Mouse (Mus musculus): ENCODE measurements around the gene Clba1. TPM values are rescaled to one million over a fixed set of nuclear protein-coding genes. Genes with fewer than 3 reads are reported as not detected.

Gene Clba1
- 10.7 and 11.2 TPM in 2 replicates for polyA plus RNA-seq (2012; rRNA removed)

DNA sequence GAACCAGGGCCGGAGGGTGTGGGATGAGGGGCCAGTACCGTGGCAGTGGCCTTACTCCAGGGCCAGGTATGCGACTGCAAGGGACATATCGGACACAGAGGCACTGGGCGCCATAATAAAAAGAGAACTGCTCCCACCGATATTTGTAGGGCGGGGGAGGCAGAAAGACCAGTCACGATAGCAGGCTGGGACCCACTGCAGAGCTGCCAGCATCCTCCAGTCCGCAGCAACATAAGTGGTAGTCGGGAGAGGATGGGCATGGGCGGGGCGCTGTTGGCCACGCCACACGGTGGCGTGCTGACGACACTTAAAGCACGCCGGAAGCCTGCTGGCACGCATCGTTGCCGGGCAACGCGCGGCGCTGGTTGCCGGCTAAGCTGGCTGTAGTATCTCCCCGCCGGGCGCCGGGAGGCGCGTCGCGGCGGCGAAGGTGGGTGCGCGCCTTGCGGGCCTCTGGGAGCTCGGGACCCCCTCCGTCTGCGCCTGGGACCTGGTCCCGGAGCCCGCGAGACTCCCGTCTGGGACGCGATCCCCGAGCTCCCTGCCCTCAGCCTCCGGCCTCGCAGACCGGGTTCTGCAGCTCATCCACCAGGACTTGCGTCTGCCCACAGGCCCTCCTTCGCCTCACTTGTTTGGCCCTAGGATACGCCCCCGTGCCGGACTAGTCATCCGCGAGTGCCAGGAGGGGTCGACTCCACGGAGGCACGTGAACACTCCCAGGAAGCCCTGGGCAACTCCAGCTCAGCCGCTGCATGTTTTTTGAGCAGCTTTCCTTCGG lies at the start of gene Clba1:
Gene Clba1, plus strand, starts transcription at position 351 of the 778 bp plus-strand sequence.

GRCm38 (mm10) chr12:112760154-112760926 lies 48.4 kb upstream of the Clba1 start, which contains the start of gene Pld4:
TSS of gene Pld4 (plus strand) at chr12:112760655.

DNA sequence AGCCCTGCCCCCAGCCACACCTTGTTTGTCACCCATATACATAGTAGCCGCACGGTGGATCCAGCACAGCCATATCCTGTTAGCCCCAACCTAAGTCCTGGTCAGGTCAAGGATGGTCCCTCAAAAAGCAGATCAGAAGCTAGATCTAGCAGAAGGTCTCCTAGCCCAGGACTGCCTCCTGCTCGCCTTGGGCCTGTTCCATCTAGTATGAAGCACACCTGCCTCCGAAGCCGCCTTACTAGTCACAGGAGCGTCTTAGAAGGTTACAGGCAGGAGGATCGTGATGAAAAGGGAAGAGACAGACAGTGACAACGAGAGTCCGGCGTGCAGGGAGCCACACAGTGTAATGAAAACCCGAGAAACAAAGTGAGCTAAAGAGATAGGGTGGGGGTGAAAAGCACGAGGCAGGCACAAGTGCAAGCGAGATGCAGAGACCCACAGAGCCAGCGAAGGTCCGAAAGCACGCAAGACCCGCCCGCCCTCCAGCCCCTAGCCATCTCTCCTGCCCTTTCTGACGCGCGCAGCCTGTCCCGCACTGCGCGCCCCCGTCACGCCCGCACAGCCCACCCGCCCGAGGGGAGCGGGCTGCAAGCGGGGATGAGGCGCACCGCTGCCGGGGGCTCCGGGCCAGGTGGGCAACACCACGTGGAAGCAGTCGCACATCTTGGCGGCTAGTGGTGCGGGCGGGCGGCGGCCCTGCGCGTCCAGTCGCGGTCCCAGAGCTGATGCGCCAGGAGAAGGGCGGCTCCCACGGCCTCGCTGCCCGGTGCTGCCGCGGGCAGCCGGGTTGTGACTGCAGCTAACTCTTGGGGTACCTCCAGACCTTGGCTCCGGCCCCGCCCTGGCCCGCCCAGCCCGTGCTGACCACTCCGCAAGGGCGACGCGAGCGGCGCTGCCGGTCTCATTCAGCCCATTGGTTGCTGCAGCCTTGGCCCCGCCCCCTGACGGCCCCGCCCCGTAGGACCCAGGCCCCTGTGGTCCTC lies 6.6 kb upstream of the Clba1 start, which contains the start of gene Ahnak2:
Gene Ahnak2, minus strand, starts transcription at position 794 of the 983 bp plus-strand sequence.

DNA sequence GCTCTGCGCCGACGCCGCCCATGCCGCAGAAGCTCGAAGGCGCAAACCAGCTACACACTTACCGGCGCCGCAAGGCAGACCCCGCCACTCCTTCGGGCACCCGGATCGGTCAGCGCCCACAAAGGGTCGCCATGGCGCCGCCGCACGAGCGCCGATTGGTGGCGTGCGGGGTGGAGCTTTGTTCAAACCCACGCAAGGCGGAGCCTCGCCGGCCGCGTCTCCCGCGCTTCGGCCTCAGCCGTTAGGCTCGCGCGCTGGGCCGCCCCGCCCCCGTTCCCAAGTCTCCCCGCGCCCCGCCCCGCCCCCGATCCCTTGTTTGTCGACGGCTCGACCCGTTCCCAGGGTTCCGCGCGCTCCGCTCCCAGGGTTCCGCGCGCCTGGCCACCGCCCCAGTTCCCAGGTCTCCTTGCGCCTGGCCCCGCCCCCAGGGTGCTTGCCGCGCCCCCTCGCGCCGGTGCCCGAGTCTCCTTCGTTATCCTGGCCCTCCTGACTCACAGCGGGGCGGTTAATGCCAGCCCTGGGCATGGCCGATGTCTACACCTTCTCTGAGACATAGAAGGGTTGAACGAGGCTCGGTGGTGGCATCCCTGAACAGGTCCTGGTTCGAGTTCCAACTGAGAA lies 20.6 kb downstream of the Clba1 start, which contains the start of gene Cdca4:
Gene Cdca4, minus strand, starts transcription at position 180 of the 621 bp plus-strand sequence.

Other genes with a start within 250 kb of the Clba1 start
- 11.3 and 13.2 TPM in 2 replicates for gene Inf2, start 220.2 kb upstream of the Clba1 start, polyA plus RNA-seq (2012; rRNA removed)
- gene Adssl1, start 188.9 kb upstream of the Clba1 start, polyA plus RNA-seq (2012; rRNA removed): 2.8 and 6.9 TPM in 2 replicates
- 86.7 and 92.2 TPM in 2 replicates for gene Siva1, start 164.3 kb upstream of the Clba1 start, polyA plus RNA-seq (2012; rRNA removed)
- gene Akt1, start 134.1 kb upstream of the Clba1 start, polyA plus RNA-seq (2012; rRNA removed): 292 and 299 TPM in 2 replicates
- 3.1 and 3.5 TPM in 2 replicates for gene Zbtb42, start 130.1 kb upstream of the Clba1 start, polyA plus RNA-seq (2012; rRNA removed)
- gene Cep170b, start 88.5 kb upstream of the Clba1 start, polyA plus RNA-seq (2012; rRNA removed): 42.5 and 49.1 TPM in 2 replicates
- 7.8 and 8.3 TPM in 2 replicates for gene Pld4, start 48.3 kb upstream of the Clba1 start, polyA plus RNA-seq (2012; rRNA removed)
- gene Ahnak2, start 6.3 kb upstream of the Clba1 start, polyA plus RNA-seq (2012; rRNA removed): 1.8 and 3.9 TPM in 2 replicates
- gene Cdca4, start 20.5 kb downstream of the Clba1 start, polyA plus RNA-seq (2012; rRNA removed): 55.2 and 60.5 TPM in 2 replicates
- 0.16 and 0.20 TPM in 2 replicates for gene Gpr132, start 59.3 kb downstream of the Clba1 start, polyA plus RNA-seq (2012; rRNA removed)
- 44.5 and 56.0 TPM in 2 replicates for gene Jag2, start 120.8 kb downstream of the Clba1 start, polyA plus RNA-seq (2012; rRNA removed)
- gene Nudt14, start 133.2 kb downstream of the Clba1 start, polyA plus RNA-seq (2012; rRNA removed): 37.1 and 42.3 TPM in 2 replicates
- 42.4 and 44.8 TPM in 2 replicates for gene Btbd6, start 167.5 kb downstream of the Clba1 start, polyA plus RNA-seq (2012; rRNA removed)
- 80.8 and 84.7 TPM in 2 replicates for gene Brf1, start 191.8 kb downstream of the Clba1 start, polyA plus RNA-seq (2012; rRNA removed)
- gene Pacs2, start 205.6 kb downstream of the Clba1 start, polyA plus RNA-seq (2012; rRNA removed): 74.1 and 81.7 TPM in 2 replicates